Mouse (Mus musculus) lung, embryonic 14.5 days (tissue): ENCODE results near the gene Dll4. TPM values are rescaled to one million over a fixed set of nuclear protein-coding genes. Genes with fewer than 3 reads are reported as not detected.
A peak's percentile ranks its signal among the peaks of the same experiment; 100 is the strongest.

ENCODE experiments used
- ATAC-seq: fragments of 200-750 bp; cut with Nextera tagmentation; 2 replicates; pipeline ENCODE4 v1.8.0; 2017; ENCODE audit warnings: mild to moderate bottlenecking, moderate TSS enrichment, moderate library complexity; ENCODE audit not compliant: insufficient read depth
- DNase-seq: peaks from one replicate; pipeline ENCODE4 v3.0.0-alpha.2; 2015
- H3K27ac ChIP-seq: fragments of 300-500 bp; sonication (generic); 2 replicates; pipeline ENCODE4 v1.5.1; 2014; ENCODE audit warnings: low read depth, mild to moderate bottlenecking, moderate library complexity
- H3K27me3 ChIP-seq: fragments of 300-500 bp; sonication (generic); 2 replicates; pipeline ENCODE4 v1.6.1; 2014; ENCODE audit warnings: low read length, control low read depth; ENCODE audit not compliant: insufficient read depth
- H3K36me3 ChIP-seq: fragments of 300-500 bp; sonication (generic); 2 replicates; pipeline ENCODE4 v1.6.1; 2014; ENCODE audit warnings: control low read depth; ENCODE audit not compliant: insufficient read depth
- H3K4me1 ChIP-seq: fragments of 300-500 bp; sonication (generic); 2 replicates; pipeline ENCODE4 v1.6.1; 2014; ENCODE audit warnings: antibody characterized with exemption, control low read depth; ENCODE audit not compliant: insufficient read depth
- H3K4me2 ChIP-seq: fragments of 300-500 bp; sonication (generic); 2 replicates; pipeline ENCODE4 v1.6.1; 2014; ENCODE audit warnings: mild to moderate bottlenecking
- H3K4me3 ChIP-seq: fragments of 300-500 bp; sonication (generic); 2 replicates; pipeline ENCODE4 v1.5.1; 2014; ENCODE audit warnings: low read depth, low read length
- H3K9ac ChIP-seq: fragments of 300-500 bp; sonication (generic); 2 replicates; pipeline ENCODE4 v1.6.1; 2014
- H3K9me3 ChIP-seq: fragments of 300-500 bp; sonication (generic); 2 replicates; pipeline ENCODE4 v1.6.1; 2016; ENCODE audit warnings: low read depth, low read length, control low read depth
- CTCF ChIP-seq: IDR thresholded peaks from 2 replicates; pipeline ENCODE4 v1.5.1; 2016; ENCODE audit warnings: antibody characterized with exemption, low read depth
- WGBS: fragments of 180-500 bp; shearing (Covaris S2); extraction: QIAGEN DNeasy Blood & Tissue Kit; methylation state at CpG from one replicate; pipeline ENCODE4 v1.1.7; 2014; 5-methylcytosine and 5-hydroxymethylcytosine counted together
- polyA plus RNA-seq: library from polyadenylated mRNA; unstranded; fragments of >200 nt; fragmentation: Nextera tagmentation; extraction: Ambion mirVana; gene quantifications from 2 replicates; pipeline ENCODE4 v1.2.1, GENCODE M21; 2014

Dll4 gene
- polyA plus RNA-seq, 1 experiment from 2014 or later, result 10.0 TPM

DNA sequence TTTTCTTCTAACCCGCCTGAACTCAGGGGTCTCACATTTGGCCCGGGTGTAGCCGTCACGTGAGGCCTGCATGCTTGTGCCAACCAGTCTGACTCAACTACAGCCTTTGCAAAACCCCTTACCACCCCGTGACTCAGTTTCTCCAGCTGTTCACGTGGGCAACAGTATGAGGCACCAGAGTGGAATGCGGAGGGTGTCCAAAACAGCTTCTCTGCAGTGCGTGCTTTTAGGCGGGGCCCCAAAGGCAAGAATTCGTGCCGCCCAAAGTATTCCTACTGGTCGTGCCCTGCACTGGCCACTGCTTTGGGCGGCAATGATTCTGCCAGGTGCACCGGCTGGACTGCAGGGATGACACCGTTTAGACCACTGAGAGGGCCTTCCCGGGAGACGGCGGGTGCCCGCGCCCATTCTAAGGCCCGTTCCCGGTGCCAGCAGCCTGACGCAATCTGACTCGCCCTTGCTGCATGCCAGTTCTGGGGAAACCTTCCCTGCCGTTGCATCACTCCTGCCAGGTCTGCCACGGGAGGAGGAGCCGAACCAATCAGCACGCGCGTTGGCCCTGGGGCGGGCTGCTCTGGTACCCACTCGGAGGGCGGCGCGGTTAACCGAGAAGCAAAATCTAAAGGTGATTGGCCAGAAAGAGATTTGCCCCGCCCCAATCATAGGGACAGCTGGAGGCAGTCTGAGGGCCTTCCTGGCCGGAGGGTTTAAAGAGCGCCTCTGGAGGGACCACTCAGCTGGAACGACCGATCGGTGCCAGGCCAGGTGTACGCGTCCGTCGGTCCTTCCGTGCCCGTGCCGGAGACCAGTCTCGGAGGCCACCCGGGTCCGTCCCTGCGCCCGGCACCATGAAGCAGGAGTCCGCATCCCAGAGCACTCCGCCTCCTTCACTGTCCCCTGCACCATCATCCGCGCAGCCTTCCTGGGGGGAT, 25.2 kb downstream of the Dll4 start, which contains the start of gene Chac1:
Gene Chac1, plus strand, starts transcription at position 675 of the 932 bp plus-strand sequence.
- Histone ChIP-seq H3K9ac (peak within 1 kb of the TSS; percentile 51), H3K36me3 (no peaks in the 10 kb centered on the region), H3K9me3 (no peaks in the 10 kb centered on the region), H3K27ac (no peak within 1 kb of the TSS), H3K27me3 (peaks cover 16% of the 10 kb centered on the region), H3K4me2 (peak within 1 kb of the TSS; percentile 72), H3K4me3 (peak within 1 kb of the TSS; percentile 46), H3K4me1 (peaks cover 3% of the 10 kb centered on the region; the same call in 1 of the 2 replicates)
- ATAC-seq (peak; percentile 96), DNase-seq (peak; percentile 86)
- no peak for TF ChIP-seq CTCF
- 3% methylated on average over 58 of the region's 58 CpGs for WGBS

DNA sequence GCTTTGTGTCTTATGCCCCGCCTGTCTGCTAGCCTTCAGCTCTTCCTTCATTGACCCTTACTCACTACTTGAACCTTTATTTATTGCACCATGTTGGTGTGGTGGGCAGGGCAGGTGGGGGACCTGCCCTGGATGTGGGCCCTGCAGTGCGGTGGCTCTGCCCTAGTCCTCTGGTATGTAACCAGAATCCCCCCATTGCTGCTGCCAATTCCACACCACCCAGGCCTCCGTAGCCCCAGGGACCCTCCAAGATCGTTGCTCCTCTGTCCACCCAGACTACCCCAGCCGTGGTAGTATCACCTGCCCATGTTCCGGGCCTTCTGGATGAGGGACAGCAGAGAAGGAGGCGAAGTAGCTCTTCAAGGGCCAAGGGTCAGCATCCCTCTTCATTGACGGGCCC, 28.1 kb downstream of the Dll4 start:
- H3K9ac ChIP-seq, result no peak overlapping the region
- no peak overlapping the region for H3K4me3 ChIP-seq
- TF ChIP-seq CTCF, result no peak
- no peaks in the 10 kb centered on the region for H3K36me3 ChIP-seq
- DNase-seq, result no peak
- no peak overlapping the region for H3K27ac ChIP-seq
- WGBS, result 84% methylated on average over 8 of the region's 8 CpGs
- no peaks in the 10 kb centered on the region for H3K9me3 ChIP-seq
- H3K4me2 ChIP-seq, result no peak overlapping the region
- peaks cover 16% of the 10 kb centered on the region for H3K27me3 ChIP-seq
- ATAC-seq, result no peak
- H3K4me1 ChIP-seq, result peaks cover 3% of the 10 kb centered on the region; the same call in 1 of the 2 replicates

DNA sequence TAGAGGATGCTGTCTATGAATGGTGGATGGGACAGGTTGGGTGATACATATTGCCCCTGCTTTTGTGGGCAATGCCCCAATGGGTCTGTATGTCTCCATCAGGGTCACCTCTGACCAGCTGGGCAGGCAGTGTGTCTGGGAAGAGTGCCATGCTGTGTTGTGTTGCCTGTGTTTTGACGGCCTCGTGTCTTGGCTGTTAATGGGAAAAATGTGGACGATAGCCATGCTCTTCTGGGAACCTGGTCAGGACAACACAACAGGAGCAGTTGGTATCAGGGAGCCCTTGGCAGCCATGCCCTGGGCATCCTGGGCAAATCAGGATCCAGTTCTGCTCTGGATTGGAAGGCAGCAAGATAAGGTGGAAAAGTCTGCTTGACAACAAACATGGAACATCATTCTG, 29.5 kb downstream of the Dll4 start:
- Histone ChIP-seq H3K9me3 (no peaks in the 10 kb centered on the region), H3K4me3 (no peak overlapping the region), H3K9ac (no peak overlapping the region), H3K27ac (no peak overlapping the region), H3K4me1 (peaks cover 3% of the 10 kb centered on the region; the same call in 1 of the 2 replicates), H3K4me2 (no peak overlapping the region), H3K27me3 (peaks cover 14% of the 10 kb centered on the region), H3K36me3 (no peaks in the 10 kb centered on the region)
- DNase-seq (no peak), ATAC-seq (no peak)
- WGBS, result 74% methylated on average over 3 of the region's 3 CpGs
- TF ChIP-seq CTCF, result no peak

DNA sequence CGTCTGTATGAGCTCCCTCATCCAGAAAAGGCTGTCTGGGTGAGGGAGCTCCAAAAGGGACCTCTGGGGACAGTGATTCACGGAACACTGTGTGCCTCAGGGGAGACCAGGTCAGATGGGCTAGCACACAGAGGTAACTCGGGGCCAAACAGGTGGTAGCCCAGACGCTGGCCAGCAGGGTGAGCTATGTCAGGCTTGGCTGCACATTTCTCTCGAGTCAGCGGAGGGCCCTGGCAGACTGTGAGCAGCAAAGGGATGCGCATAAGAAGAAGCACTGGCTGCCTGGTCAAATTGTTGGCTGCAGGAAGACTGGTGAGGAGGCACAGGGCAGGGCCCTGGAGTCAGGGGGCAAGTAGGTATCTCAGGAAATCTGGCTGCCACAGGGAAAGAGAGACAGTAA, 30.1 kb downstream of the Dll4 start:
- H3K27ac ChIP-seq, result no peak overlapping the region
- no peak overlapping the region for H3K4me3 ChIP-seq
- H3K9ac ChIP-seq, result no peak overlapping the region
- H3K27me3 ChIP-seq, result peaks cover 8% of the 10 kb centered on the region
- peaks cover under 1% of the 10 kb centered on the region; the same call in 1 of the 2 replicates for H3K4me1 ChIP-seq
- H3K4me2 ChIP-seq, result no peak overlapping the region
- H3K36me3 ChIP-seq, result no peaks in the 10 kb centered on the region
- ATAC-seq (no peak), DNase-seq (no peak)
- no peaks in the 10 kb centered on the region for H3K9me3 ChIP-seq
- TF ChIP-seq CTCF, result no peak
- WGBS, result 29% methylated on average over 7 of the region's 7 CpGs

DNA sequence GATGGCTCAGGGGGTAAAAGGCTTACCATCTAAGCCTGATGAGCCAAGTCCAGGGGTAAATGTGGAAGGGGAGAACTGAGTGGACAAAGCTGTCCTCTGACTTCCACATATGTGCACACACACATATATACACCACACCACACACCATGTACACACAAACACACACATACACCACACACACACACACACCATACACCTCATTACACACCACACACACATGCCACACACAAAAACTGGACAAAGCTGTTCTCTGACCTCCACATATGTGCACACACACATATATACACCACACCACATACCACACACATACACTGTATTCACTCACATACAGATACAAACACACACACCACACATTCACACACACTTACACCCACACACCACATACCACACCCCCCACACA, 30.7 kb downstream of the Dll4 start:
- Histone ChIP-seq H3K27ac (no peak overlapping the region), H3K27me3 (peaks cover 2% of the 10 kb centered on the region), H3K9me3 (no peaks in the 10 kb centered on the region), H3K9ac (no peak overlapping the region), H3K36me3 (no peaks in the 10 kb centered on the region), H3K4me2 (no peak overlapping the region), H3K4me3 (no peak overlapping the region), H3K4me1 (no peaks in the 10 kb centered on the region)
- TF ChIP-seq CTCF, result no peak
- DNase-seq (no peak), ATAC-seq (no peak)

DNA sequence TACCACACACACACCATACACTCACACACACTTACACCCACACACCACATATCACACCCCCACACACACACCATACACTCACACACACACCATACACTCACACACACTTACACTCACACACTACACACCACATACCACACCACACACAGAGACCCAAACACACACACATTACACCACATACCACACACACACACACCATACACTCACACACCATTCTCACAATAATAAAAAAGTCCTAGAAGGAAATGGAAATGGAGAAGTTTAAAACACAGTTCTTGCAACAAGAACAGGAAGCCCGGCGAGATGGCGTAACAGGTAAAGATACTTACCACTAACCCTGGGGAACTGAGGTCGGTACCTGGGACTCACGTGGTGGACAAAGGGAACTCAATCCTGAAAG, 31.2 kb downstream of the Dll4 start:
- Histone ChIP-seq H3K27ac (no peak overlapping the region), H3K4me2 (no peak overlapping the region), H3K4me1 (no peaks in the 10 kb centered on the region), H3K27me3 (no peaks in the 10 kb centered on the region), H3K4me3 (no peak overlapping the region), H3K9ac (no peak overlapping the region), H3K36me3 (no peaks in the 10 kb centered on the region), H3K9me3 (no peaks in the 10 kb centered on the region)
- TF ChIP-seq CTCF, result no peak
- no peak for ATAC-seq
- DNase-seq, result no peak
- 87% methylated on average over 5 of the region's 5 CpGs for WGBS

DNA sequence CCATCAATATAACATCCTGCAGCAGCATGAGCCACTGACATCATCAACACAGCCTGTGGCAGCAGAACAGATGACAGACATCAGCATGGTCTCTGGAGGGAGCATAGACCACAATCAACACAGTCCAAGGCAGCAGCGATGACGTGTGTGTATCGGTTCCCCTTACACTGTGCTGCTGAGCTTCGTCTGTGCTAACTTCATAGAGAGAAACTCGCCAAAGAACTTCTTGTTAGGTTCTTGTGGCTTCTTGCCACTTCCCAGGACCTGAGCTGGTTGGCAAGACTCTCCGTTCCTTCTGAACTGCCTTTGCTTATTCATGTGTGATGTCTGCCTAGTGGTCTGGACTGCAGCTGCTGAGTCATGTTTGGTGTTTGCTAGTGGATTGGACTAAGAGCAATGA, 32.7 kb downstream of the Dll4 start:
- Histone ChIP-seq H3K9ac (no peak overlapping the region), H3K9me3 (no peaks in the 10 kb centered on the region), H3K27me3 (no peaks in the 10 kb centered on the region), H3K4me3 (no peak overlapping the region), H3K4me2 (no peak overlapping the region), H3K36me3 (no peaks in the 10 kb centered on the region), H3K27ac (no peak overlapping the region), H3K4me1 (no peaks in the 10 kb centered on the region)
- 86% methylated on average over 6 of the region's 6 CpGs for WGBS
- DNase-seq (no peak), ATAC-seq (no peak)
- no peak for TF ChIP-seq CTCF
